Mouse (Mus musculus) skeletal muscle tissue, postnatal 0 days (tissue): ENCODE measurements around the gene Lamc2. TPM values are rescaled to one million over a fixed set of nuclear protein-coding genes. Genes with fewer than 3 reads are reported as not detected.

Experiments
- polyA plus RNA-seq: library from polyadenylated mRNA; unstranded; fragments of >200 nt; fragmentation: Nextera tagmentation; extraction: Ambion mirVana; gene quantifications from 2 replicates; pipeline ENCODE4 v1.2.1, GENCODE M21; 2015

The Lamc2 gene
- 0.68 and 1.5 TPM in 2 replicates for polyA plus RNA-seq

GRCm38 (mm10) chr1:153185828-153186803, at the start of gene Lamc2:
Gene Lamc2, minus strand, starts transcription at chr1:153186447.

Other genes with a start within 250 kb of the Lamc2 start
- gene Nmnat2, start 231.5 kb downstream of the Lamc2 start, polyA plus RNA-seq, result 0.52 and 0.77 TPM in 2 replicates
- gene Lamc1, start 146.3 kb upstream of the Lamc2 start, polyA plus RNA-seq, result 49.9 and 56.9 TPM in 2 replicates
- gene Shcbp1l, start 238.7 kb upstream of the Lamc2 start, polyA plus RNA-seq, result 0.17 and 0.45 TPM in 2 replicates